Mouse (Mus musculus) heart, embryonic 14.5 days (tissue): Measurements from ENCODE around the gene Npas3. TPM values are rescaled to one million over a fixed set of nuclear protein-coding genes. Genes with fewer than 3 reads are reported as not detected.

ENCODE experiments used
- ATAC-seq: fragments of 200-750 bp; cut with Nextera tagmentation; 2 replicates; pipeline ENCODE4 v1.8.0; 2017; ENCODE audit warnings: low read depth, moderate TSS enrichment; ENCODE audit not compliant: insufficient number of reproducible peaks, insufficient read depth, low FRiP score
- H3K27ac ChIP-seq, 2 experiments: fragments of 200-500 bp in 1 of 2; fragments of 300-500 bp in 1 of 2; sonication (generic) in 1 of 2; replicated peaks in 1 of 2; 2 replicates each; pipeline ENCODE4 v1.5.1; 2012 to 2014; ENCODE audit warnings: low read depth in 2 of 2, low read length in 2 of 2, control low read depth in 1 of 2, mild to moderate bottlenecking in 1 of 2, mixed read lengths in 1 of 2; ENCODE audit not compliant: control insufficient read depth in 1 of 2, insufficient read depth in 1 of 2
- H3K27me3 ChIP-seq: fragments of 300-500 bp; sonication (generic); 2 replicates; pipeline ENCODE4 v1.6.1; 2014; ENCODE audit warnings: mild to moderate bottlenecking, low read length, control low read depth; ENCODE audit not compliant: control insufficient read depth, insufficient read depth
- H3K36me3 ChIP-seq: fragments of 300-500 bp; sonication (generic); 2 replicates; pipeline ENCODE4 v1.6.1; 2014; ENCODE audit warnings: mild to moderate bottlenecking, control low read depth, low read length, mixed read lengths; ENCODE audit not compliant: control insufficient read depth, insufficient read depth
- H3K4me1 ChIP-seq, 2 experiments: fragments of 200-500 bp in 1 of 2; fragments of 300-500 bp in 1 of 2; sonication (generic) in 1 of 2; 2 replicates each; pipeline ENCODE4 v1.6.1; 2012 to 2014; ENCODE audit warnings: low read length in 2 of 2, control low read depth in 1 of 2, mixed read lengths in 1 of 2; ENCODE audit not compliant: control insufficient read depth in 2 of 2, insufficient read depth in 2 of 2
- H3K4me2 ChIP-seq: fragments of 300-500 bp; sonication (generic); 2 replicates; pipeline ENCODE4 v1.6.1; 2014; ENCODE audit warnings: mild to moderate bottlenecking, low read length
- H3K4me3 ChIP-seq, 2 experiments: fragments of 200-500 bp in 1 of 2; fragments of 300-500 bp in 1 of 2; sonication (generic) in 1 of 2; 2 replicates each; pipeline ENCODE4 v1.5.1; 2012 to 2014; ENCODE audit warnings: low read length in 2 of 2, mild to moderate bottlenecking in 2 of 2, control low read depth in 1 of 2, low read depth in 1 of 2, moderate library complexity in 1 of 2; ENCODE audit not compliant: control insufficient read depth in 1 of 2, insufficient read depth in 1 of 2
- H3K9ac ChIP-seq: fragments of 300-500 bp; sonication (generic); 2 replicates; pipeline ENCODE4 v1.6.1; 2014; ENCODE audit warnings: mild to moderate bottlenecking, low read length
- H3K9me3 ChIP-seq: fragments of 300-500 bp; sonication (generic); 2 replicates; pipeline ENCODE4 v1.6.1; 2016; ENCODE audit warnings: low read length, control low read depth; ENCODE audit not compliant: control insufficient read depth
- WGBS: fragments of 180-500 bp; shearing (Covaris S2); extraction: QIAGEN DNeasy Blood & Tissue Kit; methylation state at CpG from one replicate; pipeline ENCODE4 v1.1.7; 2014; 5-methylcytosine and 5-hydroxymethylcytosine counted together
- polyA plus RNA-seq: library from polyadenylated mRNA; unstranded; fragments of >200 nt; fragmentation: Nextera tagmentation; extraction: Ambion mirVana; gene quantifications from 2 replicates; pipeline ENCODE4 v1.2.1, GENCODE M21; 2014

Npas3 gene
- polyA plus RNA-seq, 1 experiment from 2014 or later: 1.3 TPM

GRCm38 (mm10) chr12:54019979-54020378 lies 771.5 kb downstream of the Npas3 start:
- H3K36me3 ChIP-seq: no peaks in the 10 kb centered on the region
- WGBS: 92% methylated on average over 8 of the region's 8 CpGs
- no peak for ATAC-seq
- H3K27me3 ChIP-seq: no peaks in the 10 kb centered on the region
- no peak overlapping the region for H3K4me3 ChIP-seq
- no peak overlapping the region for H3K4me2 ChIP-seq
- no peaks in the 10 kb centered on the region for H3K4me1 ChIP-seq
- no peak overlapping the region for H3K9ac ChIP-seq
- H3K9me3 ChIP-seq: no peaks in the 10 kb centered on the region
- H3K27ac ChIP-seq: no peak overlapping the region

GRCm38 (mm10) chr12:54034666-54035346 lies 786.3 kb downstream of the Npas3 start:
- no peak overlapping the region for H3K27ac ChIP-seq
- no peak overlapping the region for H3K4me2 ChIP-seq
- H3K27me3 ChIP-seq: no peaks in the 10 kb centered on the region
- no peak overlapping the region for H3K4me3 ChIP-seq
- H3K4me1 ChIP-seq: peaks cover 6 to 8% of the 10 kb centered on the region in 2 experiments; a peak in 2 of 4 replicates
- no peaks in the 10 kb centered on the region for H3K9me3 ChIP-seq
- no peaks in the 10 kb centered on the region for H3K36me3 ChIP-seq
- 27% methylated on average over 8 of the region's 8 CpGs for WGBS
- no peak overlapping the region for H3K9ac ChIP-seq
- no peak for ATAC-seq

DNA sequence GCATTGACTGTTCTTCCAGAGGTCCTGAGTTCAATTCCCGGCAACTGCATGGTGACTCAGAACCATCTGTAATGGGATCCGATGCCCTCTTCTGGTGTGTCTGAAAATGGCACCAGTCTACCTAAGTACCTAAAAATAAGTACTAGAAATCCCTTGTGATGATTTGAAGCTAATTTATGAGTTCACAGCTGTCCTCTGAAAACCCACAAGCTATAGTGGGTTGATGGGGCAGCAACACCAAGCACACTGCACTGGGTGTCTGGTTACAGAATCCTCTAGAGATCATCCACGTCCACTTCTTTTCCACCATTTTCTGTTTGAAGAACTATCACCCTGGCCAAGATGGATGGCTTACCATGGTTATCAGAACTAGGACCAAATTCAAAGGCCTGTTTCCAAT lies 789.1 kb downstream of the Npas3 start:
- no peaks in the 10 kb centered on the region for H3K36me3 ChIP-seq
- no peak for ATAC-seq
- 86% methylated on average over 3 of the region's 3 CpGs for WGBS

DNA sequence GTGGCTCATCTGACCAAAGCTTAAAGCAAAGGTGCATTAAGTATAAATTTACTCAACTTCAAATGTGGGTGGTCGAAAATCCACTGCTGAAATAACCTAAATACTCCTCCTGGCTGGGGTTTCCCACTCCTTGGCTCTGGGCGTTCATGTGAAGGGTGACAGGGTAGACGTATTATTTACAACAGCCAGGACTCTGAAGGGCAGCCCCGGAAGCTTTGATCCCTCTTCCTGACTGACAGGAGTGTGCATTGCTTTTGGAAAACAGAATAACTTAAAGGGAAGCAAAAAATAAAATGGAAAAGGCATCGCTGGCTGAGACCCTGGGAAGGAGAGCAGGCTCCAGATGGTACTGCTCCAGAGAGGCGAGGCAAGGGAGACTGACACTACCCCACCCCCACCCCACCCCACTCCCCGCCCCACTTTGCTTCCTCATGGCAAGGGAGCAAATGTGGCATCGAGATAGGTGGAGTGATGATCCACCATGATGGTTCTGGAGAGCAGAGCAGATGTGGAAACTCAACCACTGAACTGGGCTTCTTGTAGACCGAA lies 794.6 kb downstream of the Npas3 start:
- Histone ChIP-seq H3K4me1 (no peaks in the 10 kb centered on the region), H3K4me2 (no peak overlapping the region), H3K9me3 (no peaks in the 10 kb centered on the region), H3K4me3 (no peak overlapping the region), H3K9ac (no peak overlapping the region), H3K27ac (no peak overlapping the region), H3K27me3 (no peaks in the 10 kb centered on the region), H3K36me3 (no peaks in the 10 kb centered on the region)
- 62% methylated on average over 9 of the region's 9 CpGs for WGBS
- no peak for ATAC-seq

More for the DNA sequence above, 789.1 kb downstream of the Npas3 start:
- Histone ChIP-seq H3K4me3 (no peak overlapping the region), H3K9me3 (no peaks in the 10 kb centered on the region), H3K9ac (no peak overlapping the region), H3K4me2 (no peak overlapping the region), H3K27ac (no peak overlapping the region), H3K27me3 (no peaks in the 10 kb centered on the region), H3K4me1 (peaks cover 6 to 8% of the 10 kb centered on the region in 2 experiments; a peak in 2 of 4 replicates)

GRCm38 (mm10) chr12:54044606-54045334 lies 796.3 kb downstream of the Npas3 start:
- Histone ChIP-seq H3K36me3 (no peaks in the 10 kb centered on the region), H3K9ac (no peak overlapping the region), H3K9me3 (no peaks in the 10 kb centered on the region), H3K4me1 (no peaks in the 10 kb centered on the region), H3K27me3 (no peaks in the 10 kb centered on the region), H3K4me3 (no peak overlapping the region), H3K27ac (no peak overlapping the region), H3K4me2 (no peak overlapping the region)
- ATAC-seq: no peak
- WGBS: 76% methylated on average over 15 of the region's 15 CpGs

GRCm38 (mm10) chr12:54045360-54045759 lies 796.9 kb downstream of the Npas3 start:
- H3K4me3 ChIP-seq: no peak overlapping the region
- 77% methylated on average over 4 of the region's 4 CpGs for WGBS
- no peaks in the 10 kb centered on the region for H3K27me3 ChIP-seq
- no peaks in the 10 kb centered on the region for H3K4me1 ChIP-seq
- no peaks in the 10 kb centered on the region for H3K36me3 ChIP-seq
- no peaks in the 10 kb centered on the region for H3K9me3 ChIP-seq
- no peak for ATAC-seq
- no peak overlapping the region for H3K4me2 ChIP-seq
- H3K27ac ChIP-seq: no peak overlapping the region
- no peak overlapping the region for H3K9ac ChIP-seq

GRCm38 (mm10) chr12:54046824-54047223 lies 798.3 kb downstream of the Npas3 start:
- ATAC-seq: no peak
- Histone ChIP-seq H3K4me1 (no peaks in the 10 kb centered on the region), H3K4me3 (no peak overlapping the region), H3K9me3 (no peaks in the 10 kb centered on the region), H3K9ac (no peak overlapping the region), H3K27me3 (no peaks in the 10 kb centered on the region), H3K27ac (no peak overlapping the region), H3K36me3 (no peaks in the 10 kb centered on the region), H3K4me2 (no peak overlapping the region)
- WGBS: 69% methylated on average over 6 of the region's 6 CpGs
